Mouse (Mus musculus): ENCODE results near the gene Igf2bp2.

The Igf2bp2 gene

GRCm38 (mm10) chr16:22106012-22106584, 57.0 kb downstream of the Igf2bp2 start:
- no peak for DNase-seq (ENCODE audit: low spot score)

GRCm38 (mm10) chr16:22100067-22100466, 63.0 kb downstream of the Igf2bp2 start:
- no peak for DNase-seq (ENCODE audit: low spot score)

- DNase-seq (ENCODE audit: low spot score): no peak
Observed at GRCm38 (mm10) chr16:22097659-22098058, 65.4 kb downstream of the Igf2bp2 start.

GRCm38 (mm10) chr16:22095751-22096150, 67.3 kb downstream of the Igf2bp2 start:
- DNase-seq (ENCODE audit: low spot score): no peak

- DNase-seq (ENCODE audit: low spot score): no peak
Observed at GRCm38 (mm10) chr16:22091255-22091783, 71.8 kb downstream of the Igf2bp2 start.

- no peak for DNase-seq (ENCODE audit: low spot score)
Observed at GRCm38 (mm10) chr16:22085411-22085810, 77.7 kb downstream of the Igf2bp2 start.

GRCm38 (mm10) chr16:22080125-22080710, 82.9 kb downstream of the Igf2bp2 start:
- no peak for DNase-seq (ENCODE audit: low spot score)

GRCm38 (mm10) chr16:22076620-22076941, 86.5 kb downstream of the Igf2bp2 start:
- no peak for DNase-seq (ENCODE audit: low spot score)

GRCm38 (mm10) chr16:22075829-22076619, 87.1 kb downstream of the Igf2bp2 start:
- no peak for DNase-seq (ENCODE audit: low spot score)

GRCm38 (mm10) chr16:22075067-22075466, 88.0 kb downstream of the Igf2bp2 start:
- no peak for DNase-seq (ENCODE audit: low spot score)

GRCm38 (mm10) chr16:22071361-22071760, 91.7 kb downstream of the Igf2bp2 start:
- DNase-seq (ENCODE audit: low spot score): no peak

GRCm38 (mm10) chr16:22067406-22067805, 95.7 kb downstream of the Igf2bp2 start:
- DNase-seq (ENCODE audit: low spot score): no peak

GRCm38 (mm10) chr16:22065536-22065935, 97.6 kb downstream of the Igf2bp2 start:
- no peak for DNase-seq (ENCODE audit: low spot score)

GRCm38 (mm10) chr16:22062284-22062683, 100.8 kb downstream of the Igf2bp2 start:
- DNase-seq (ENCODE audit: low spot score): no peak

- no peak for DNase-seq (ENCODE audit: low spot score)
Observed at GRCm38 (mm10) chr16:22061555-22062160, 101.4 kb downstream of the Igf2bp2 start.

GRCm38 (mm10) chr16:22060416-22060815, 102.7 kb downstream of the Igf2bp2 start:
- no peak for DNase-seq (ENCODE audit: low spot score)

GRCm38 (mm10) chr16:22058871-22059270, 104.2 kb downstream of the Igf2bp2 start:
- no peak for DNase-seq (ENCODE audit: low spot score)

GRCm38 (mm10) chr16:22057498-22057897, 105.6 kb downstream of the Igf2bp2 start:
- DNase-seq (ENCODE audit: low spot score): no peak

GRCm38 (mm10) chr16:22053411-22053810, 109.7 kb downstream of the Igf2bp2 start:
- DNase-seq (ENCODE audit: low spot score): no peak

- no peak for DNase-seq (ENCODE audit: low spot score)
Observed at GRCm38 (mm10) chr16:22046739-22047366, 116.2 kb downstream of the Igf2bp2 start.

GRCm38 (mm10) chr16:22045930-22046329, 117.2 kb downstream of the Igf2bp2 start:
- no peak for DNase-seq (ENCODE audit: low spot score)

- DNase-seq (ENCODE audit: low spot score): no peak
Observed at GRCm38 (mm10) chr16:22043830-22044229, 119.3 kb downstream of the Igf2bp2 start.
